Mouse (Mus musculus): ENCODE data around the gene Myl10. TPM values are rescaled to one million over a fixed set of nuclear protein-coding genes. Genes with fewer than 3 reads are reported as not detected.
A peak's percentile ranks its signal among the peaks of the same experiment; 100 is the strongest.
"Not testable (repeated sequence)": the region's sequence is repeated elsewhere in the genome, so short reads cannot be mapped to it uniquely, and the experiment has no call there.

Gene Myl10
- total and polyA plus RNA-seq, 2 experiments from 2014 or later, result not detected

- Histone ChIP-seq H3K9me3 (ENCODE audit: low read length) (no peaks in the 10 kb centered on the region), H3K27me3 (ENCODE audit: insufficient read depth, low read length) (no peaks in the 10 kb centered on the region), H3K4me3 (ENCODE audit: low read depth, low read length) (no peak overlapping the region), H3K27ac (ENCODE audit: low read depth, low read length) (no peak overlapping the region), H3K4me2 (ENCODE audit: low read depth, low read length, poor library complexity, severe bottlenecking) (no peak overlapping the region), H3K4me1 (ENCODE audit: insufficient read depth, low read length) (no peaks in the 10 kb centered on the region; the same call in 1 of the 2 replicates), H3K36me3 (ENCODE audit: insufficient read depth, low read length) (no peaks in the 10 kb centered on the region), H3K9ac (replicated peaks; ENCODE audit: low read length, poor library complexity, severe bottlenecking) (no peak overlapping the region)
- DNase-seq (ENCODE audit: low spot score), result peak; percentile 26
- TF ChIP-seq CTCF (IDR thresholded peaks at IDR 0.05), result no peak
- 75% methylated on average over 8 of the region's 8 CpGs for WGBS
- ATAC-seq (ENCODE audit: low FRiP score), result no peak
Measured at GRCm38 (mm10) chr5:136718656-136719055, 25.7 kb downstream of the Myl10 start.

GRCm38 (mm10) chr5:136721596-136721995 is 28.6 kb downstream of the Myl10 start:
- TF ChIP-seq CTCF (IDR thresholded peaks at IDR 0.05), result no peak
- H3K9me3 ChIP-seq (ENCODE audit: low read length), result no peaks in the 10 kb centered on the region
- DNase-seq (ENCODE audit: low spot score) (peak; percentile 14), ATAC-seq (ENCODE audit: low FRiP score) (no peak)
- H3K36me3 ChIP-seq (ENCODE audit: insufficient read depth, low read length), result no peaks in the 10 kb centered on the region
- H3K4me3 ChIP-seq (ENCODE audit: low read depth, low read length), result no peak overlapping the region
- no peak overlapping the region for H3K4me2 ChIP-seq (ENCODE audit: low read depth, low read length, poor library complexity, severe bottlenecking)
- H3K27me3 ChIP-seq (ENCODE audit: insufficient read depth, low read length), result no peaks in the 10 kb centered on the region
- no peak overlapping the region for H3K27ac ChIP-seq (ENCODE audit: low read depth, low read length)
- no peak overlapping the region for H3K9ac ChIP-seq (replicated peaks; ENCODE audit: low read length, poor library complexity, severe bottlenecking)
- H3K4me1 ChIP-seq (ENCODE audit: insufficient read depth, low read length), result no peaks in the 10 kb centered on the region
- 63% methylated on average over 5 of the region's 5 CpGs for WGBS

- WGBS, result 90% methylated on average over 4 of the region's 5 CpGs
- not testable (repeated sequence) for H3K36me3 ChIP-seq (ENCODE audit: insufficient read depth, low read length); H3K4me1 ChIP-seq (ENCODE audit: insufficient read depth, low read length); H3K27me3 ChIP-seq (ENCODE audit: insufficient read depth, low read length); H3K4me2 ChIP-seq (ENCODE audit: low read depth, low read length, poor library complexity, severe bottlenecking); ATAC-seq (ENCODE audit: low FRiP score); DNase-seq (ENCODE audit: low spot score); H3K9ac ChIP-seq (replicated peaks; ENCODE audit: low read length, poor library complexity, severe bottlenecking); H3K4me3 ChIP-seq (ENCODE audit: low read depth, low read length); H3K9me3 ChIP-seq (ENCODE audit: low read length); H3K27ac ChIP-seq (ENCODE audit: low read depth, low read length)
Measured at GRCm38 (mm10) chr5:136726271-136726670, 33.3 kb downstream of the Myl10 start.

GRCm38 (mm10) chr5:136738918-136739317 is 46.0 kb downstream of the Myl10 start:
- no peak for ATAC-seq (ENCODE audit: low FRiP score)
- no peak overlapping the region for H3K4me3 ChIP-seq (ENCODE audit: low read depth, low read length)
- H3K4me1 ChIP-seq (ENCODE audit: insufficient read depth, low read length), result no peaks in the 10 kb centered on the region
- H3K4me2 ChIP-seq (ENCODE audit: low read depth, low read length, poor library complexity, severe bottlenecking), result no peak overlapping the region
- no peak for TF ChIP-seq CTCF (IDR thresholded peaks at IDR 0.05)
- no peak overlapping the region for H3K9ac ChIP-seq (replicated peaks; ENCODE audit: low read length, poor library complexity, severe bottlenecking)
- no peaks in the 10 kb centered on the region for H3K27me3 ChIP-seq (ENCODE audit: insufficient read depth, low read length)
- H3K27ac ChIP-seq (ENCODE audit: low read depth, low read length), result no peak overlapping the region
- no peaks in the 10 kb centered on the region for H3K9me3 ChIP-seq (ENCODE audit: low read length)
- WGBS, result 69% methylated on average over 6 of the region's 6 CpGs
- no peak for DNase-seq (ENCODE audit: low spot score)
- H3K36me3 ChIP-seq (ENCODE audit: insufficient read depth, low read length), result no peaks in the 10 kb centered on the region

GRCm38 (mm10) chr5:136746596-136746995 is 53.6 kb downstream of the Myl10 start:
- 78% methylated on average over 9 of the region's 9 CpGs for WGBS
- Histone ChIP-seq H3K9me3 (ENCODE audit: low read length) (no peaks in the 10 kb centered on the region), H3K4me1 (ENCODE audit: insufficient read depth, low read length) (no peaks in the 10 kb centered on the region), H3K4me2 (ENCODE audit: low read depth, low read length, poor library complexity, severe bottlenecking) (no peak overlapping the region), H3K9ac (replicated peaks; ENCODE audit: low read length, poor library complexity, severe bottlenecking) (no peak overlapping the region), H3K27me3 (ENCODE audit: insufficient read depth, low read length) (no peaks in the 10 kb centered on the region), H3K27ac (ENCODE audit: low read depth, low read length) (no peak overlapping the region), H3K4me3 (ENCODE audit: low read depth, low read length) (no peak overlapping the region), H3K36me3 (ENCODE audit: insufficient read depth, low read length) (no peaks in the 10 kb centered on the region)
- ATAC-seq (ENCODE audit: low FRiP score) (no peak), DNase-seq (ENCODE audit: low spot score) (no peak)
- no peak for TF ChIP-seq CTCF (IDR thresholded peaks at IDR 0.05)

Other genes starting within 250 kb of the Myl10 start
- gene Cux1, start 125.7 kb upstream of the Myl10 start, total RNA-seq (2014; rRNA removed), result 130 and 133 TPM in 2 replicates
- 89.0 and 97.9 TPM in 2 replicates for gene Cux1, start 125.7 kb upstream of the Myl10 start, polyA plus RNA-seq (2015; fragmentation: Nextera tagmentation; extraction: Ambion mirVana)
- gene Col26a1, start 190.1 kb downstream of the Myl10 start, total RNA-seq (2014; rRNA removed), result 61.9 and 65.1 TPM in 2 replicates
- 35.5 and 35.7 TPM in 2 replicates for gene Col26a1, start 190.1 kb downstream of the Myl10 start, polyA plus RNA-seq (2015; fragmentation: Nextera tagmentation; extraction: Ambion mirVana)
- gene Ift22, start 215.0 kb downstream of the Myl10 start, total RNA-seq (2014; rRNA removed), result 33.5 and 42.3 TPM in 2 replicates
- gene Ift22, start 215.0 kb downstream of the Myl10 start, polyA plus RNA-seq (2015; fragmentation: Nextera tagmentation; extraction: Ambion mirVana), result 122 and 137 TPM in 2 replicates

All from midbrain, postnatal 0 days (tissue).